Mouse (Mus musculus): ENCODE data around the gene Gsdmc3.
"Not testable (repeated sequence)": the region's sequence is repeated elsewhere in the genome, so short reads cannot be mapped to it uniquely, and the experiment has no call there.

GRCm38 (mm10) chr15:63909896-63910295 lies 31.5 kb upstream of the Gsdmc3 start:
- TF ChIP-seq POLR2A (IDR thresholded peaks at IDR 0.05; ENCODE audit: control insufficient read depth, low read depth, low read length); CTCF (IDR thresholded peaks at IDR 0.05; ENCODE audit: control insufficient read depth, insufficient read depth, insufficient replicate concordance, low read depth, low read length): not testable (repeated sequence)

Data from testis, adult 2 months (tissue).